Mouse (Mus musculus): ENCODE measurements around the gene Nfyb.

The Nfyb gene

GRCm38 (mm10) chr10:82763840-82764631 lies at the start of gene Nfyb:
Nfyb (minus strand) TSS chr10:82764144.
- peak; percentile 93 for DNase-seq

DNA sequence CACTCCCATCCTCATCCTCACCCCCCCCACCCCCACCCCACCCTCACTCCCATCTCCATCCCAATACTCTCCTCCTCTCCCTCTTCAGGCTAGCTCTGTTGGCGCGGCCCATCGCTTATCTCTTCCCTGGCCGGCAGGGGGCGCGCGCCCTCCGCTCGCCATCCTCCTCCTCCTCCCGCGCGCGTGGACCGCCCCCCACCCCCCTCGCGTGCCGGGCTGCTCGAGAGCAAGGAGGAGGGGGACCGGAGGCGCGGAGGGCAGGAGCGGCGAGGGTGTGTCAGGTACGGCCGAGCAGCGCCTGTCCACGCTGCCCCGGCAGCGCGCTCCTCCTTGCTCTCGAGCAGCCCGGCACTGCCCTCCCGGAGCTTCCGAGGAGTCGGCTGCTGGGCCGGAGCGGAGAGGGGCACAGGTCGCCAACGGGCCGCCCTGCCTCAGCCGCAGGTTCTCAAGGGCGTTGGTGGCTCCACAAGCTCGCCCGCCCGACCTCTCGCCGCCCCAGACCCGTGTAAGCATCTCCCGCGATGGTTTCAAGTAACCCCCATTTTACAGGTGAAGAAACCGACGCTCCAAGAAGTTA lies 48.0 kb upstream of the Nfyb start:
- DNase-seq, result peak; percentile 63 to 65

DNA sequence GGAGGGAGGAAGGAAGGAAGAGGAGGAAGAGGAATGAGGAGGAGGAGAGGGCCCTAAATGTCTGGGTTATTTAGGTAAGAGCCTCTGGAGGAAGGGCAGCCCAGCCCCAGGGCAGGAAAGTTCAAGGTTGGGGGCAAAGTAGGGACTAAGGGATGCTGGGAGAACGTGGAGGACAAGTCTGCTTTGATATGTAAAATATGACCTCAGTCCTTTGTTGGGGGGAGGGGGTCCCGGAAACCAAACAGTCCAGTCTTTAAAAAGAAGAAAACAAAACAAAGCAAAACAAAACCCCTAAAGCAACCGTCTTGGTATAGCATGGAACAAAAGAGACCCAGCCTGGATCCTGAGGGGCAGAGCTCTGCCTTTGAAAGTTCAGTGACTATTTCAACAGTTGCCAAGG lies 45.4 kb upstream of the Nfyb start:
- no peak for DNase-seq

DNA sequence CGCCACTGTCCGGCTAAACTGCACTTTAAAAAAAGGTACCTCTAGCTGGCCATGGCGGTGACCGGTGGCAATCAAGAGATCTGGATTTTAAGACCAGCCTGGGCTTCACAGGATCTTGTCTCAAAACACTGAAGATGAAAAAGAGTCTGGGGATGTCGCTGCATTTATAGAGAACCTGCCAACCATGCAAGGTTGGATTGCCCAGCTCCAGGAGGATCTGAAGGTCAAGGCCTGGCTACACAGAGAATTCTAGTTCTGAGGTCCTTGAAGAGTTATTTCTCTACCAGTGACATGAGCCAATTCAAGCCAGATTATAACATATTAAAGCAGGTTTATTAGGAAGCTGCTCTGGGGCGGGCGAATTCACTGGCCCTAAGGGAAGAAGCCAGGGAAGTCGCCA lies 44.9 kb upstream of the Nfyb start:
- no peak for DNase-seq

GRCm38 (mm10) chr10:82808155-82808554 lies 44.2 kb upstream of the Nfyb start:
- no peak for DNase-seq

- DNase-seq, result no peak
Measured at GRCm38 (mm10) chr10:82807238-82807637, 43.3 kb upstream of the Nfyb start.

- no peak for DNase-seq
Measured at GRCm38 (mm10) chr10:82806414-82806813, 42.5 kb upstream of the Nfyb start.

GRCm38 (mm10) chr10:82805111-82805510 lies 41.2 kb upstream of the Nfyb start:
- no peak for DNase-seq

DNA sequence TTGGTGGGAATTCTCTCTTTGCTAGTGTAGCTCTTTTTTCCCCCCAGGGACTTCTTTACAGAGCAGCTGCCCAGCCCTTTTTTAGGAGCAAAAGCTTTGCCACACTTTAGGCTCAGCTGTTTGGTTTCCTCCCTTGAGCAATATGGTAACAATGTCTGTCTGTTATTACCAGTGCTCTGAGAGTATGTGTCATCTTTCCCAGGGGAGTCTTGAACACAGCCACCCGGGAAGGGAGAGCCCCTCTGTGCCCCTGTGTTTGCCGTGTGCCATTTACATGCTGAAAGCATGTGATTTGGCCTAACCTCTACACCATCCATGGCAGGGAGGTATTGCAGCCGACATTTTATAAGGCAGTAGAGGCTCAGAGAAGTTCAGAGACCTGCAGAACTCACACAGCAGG lies 40.5 kb upstream of the Nfyb start:
- no peak for DNase-seq

DNA sequence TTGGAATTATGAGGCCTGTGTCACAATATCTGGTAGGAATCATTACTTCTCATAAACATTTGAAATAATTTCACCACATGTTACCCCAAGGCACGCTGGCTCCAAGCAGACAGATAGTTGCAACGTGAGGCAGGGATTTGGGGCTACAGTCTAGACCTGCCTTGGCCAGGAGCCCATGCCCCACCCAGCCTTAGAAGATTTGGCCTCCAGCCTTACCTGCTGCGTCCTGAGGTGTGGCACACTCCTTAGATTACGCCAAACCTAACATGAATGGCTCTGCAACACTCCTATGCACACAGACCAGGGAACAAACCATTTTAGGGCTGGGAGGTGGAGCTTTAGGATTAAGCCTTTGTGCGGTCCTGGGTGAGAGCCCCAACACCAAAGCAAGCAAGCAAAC lies 36.1 kb upstream of the Nfyb start:
- no peak for DNase-seq

GRCm38 (mm10) chr10:82798312-82798933 lies 34.5 kb upstream of the Nfyb start:
- DNase-seq, result no peak

- no peak for DNase-seq
Measured at GRCm38 (mm10) chr10:82797119-82797491, 33.2 kb upstream of the Nfyb start.

DNA sequence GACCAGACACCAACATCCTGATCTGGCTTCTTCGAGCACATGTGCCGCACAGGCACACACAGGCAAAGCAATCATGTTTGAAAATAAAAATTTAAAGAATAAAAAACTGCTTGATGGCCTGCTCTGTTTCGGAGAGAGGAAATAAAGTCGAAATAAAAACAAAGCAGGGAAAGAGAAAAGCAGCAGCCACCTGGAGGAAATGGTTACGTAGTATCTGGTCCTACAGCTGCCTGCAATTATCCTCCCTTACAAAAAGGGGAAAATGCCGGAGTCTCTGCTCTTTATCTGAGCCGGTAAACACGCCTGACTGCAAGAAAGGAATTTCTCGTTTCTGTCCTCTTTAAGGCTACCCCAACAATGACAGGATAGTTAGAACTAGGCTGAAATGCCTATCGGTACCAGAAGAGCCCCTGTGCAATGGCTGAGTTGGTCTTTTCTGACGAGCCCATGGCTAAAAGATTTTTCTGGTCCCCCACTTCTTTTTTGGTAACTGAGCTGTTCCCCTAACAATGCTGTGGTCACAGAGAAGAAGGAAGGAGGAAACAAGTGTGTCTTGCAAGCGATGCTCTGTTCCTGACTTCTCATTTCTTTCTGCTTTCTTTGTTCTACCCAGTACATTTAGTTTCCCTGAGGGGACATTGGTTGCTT lies 32.7 kb upstream of the Nfyb start:
- no peak for DNase-seq

- no peak for DNase-seq
Measured at GRCm38 (mm10) chr10:82795767-82796166, 31.8 kb upstream of the Nfyb start.

DNA sequence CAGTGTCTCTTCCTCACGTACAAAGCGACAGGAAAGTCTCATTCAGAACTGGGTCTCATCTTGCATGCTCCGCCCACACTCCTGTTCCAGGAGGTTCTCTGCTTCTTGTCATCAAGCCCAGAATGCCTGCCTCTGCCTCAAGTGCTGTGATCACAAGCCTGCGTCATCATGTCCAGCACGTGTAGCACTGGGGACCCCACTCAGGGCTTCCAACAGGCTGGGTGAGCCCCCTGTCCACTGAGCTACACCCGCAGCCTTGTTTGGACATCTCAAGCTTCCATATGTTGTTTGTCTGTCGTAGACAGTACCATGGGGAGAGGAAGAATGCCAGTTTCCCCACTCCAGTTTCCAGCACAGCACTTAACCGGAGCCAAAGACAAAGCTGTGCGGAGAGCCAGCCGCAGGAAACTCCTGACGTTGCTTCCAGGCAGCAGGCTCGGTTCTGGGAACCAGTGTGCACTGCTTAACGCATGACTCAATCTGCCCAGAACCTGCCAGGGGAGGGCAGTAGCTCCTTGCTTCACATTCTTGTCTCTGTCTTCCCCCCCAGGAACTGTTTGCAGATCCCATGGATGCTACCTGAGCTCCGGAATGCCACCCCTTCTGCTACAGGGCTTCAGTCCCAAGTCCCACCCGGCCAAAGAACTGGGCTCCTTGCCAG lies 31.3 kb upstream of the Nfyb start:
- DNase-seq, result peak in 1 of 2 experiments; percentile 27

GRCm38 (mm10) chr10:82792311-82792710 lies 28.4 kb upstream of the Nfyb start:
- DNase-seq, result no peak

- DNase-seq, result no peak
Measured at GRCm38 (mm10) chr10:82791713-82792112, 27.8 kb upstream of the Nfyb start.

GRCm38 (mm10) chr10:82790504-82790903 lies 26.6 kb upstream of the Nfyb start:
- DNase-seq, result no peak

GRCm38 (mm10) chr10:82789181-82789580 lies 25.2 kb upstream of the Nfyb start:
- no peak for DNase-seq

DNA sequence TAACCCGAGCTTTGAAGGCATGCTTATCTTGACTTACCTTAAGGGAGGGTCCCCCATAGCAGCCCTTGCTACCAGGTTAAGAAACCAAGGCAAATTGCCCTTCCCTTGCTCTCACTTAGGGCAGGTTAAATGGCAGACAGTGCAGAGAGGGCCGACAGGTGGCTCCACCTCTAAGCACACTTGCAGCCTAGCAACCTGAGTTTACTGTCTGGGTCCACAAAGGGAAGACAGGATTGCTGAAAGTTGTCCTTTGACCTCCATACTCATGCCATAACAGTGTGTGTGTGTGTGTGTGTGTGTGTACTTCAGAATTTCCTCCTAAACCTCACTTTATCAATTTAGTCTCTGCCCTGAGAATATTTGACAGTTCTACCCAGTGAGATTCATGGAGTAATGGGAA lies 18.5 kb upstream of the Nfyb start:
- DNase-seq, result no peak

- DNase-seq, result no peak
Measured at GRCm38 (mm10) chr10:82780816-82781215, 16.9 kb upstream of the Nfyb start.

- DNase-seq, result no peak
Measured at GRCm38 (mm10) chr10:82780322-82780721, 16.4 kb upstream of the Nfyb start.

DNA sequence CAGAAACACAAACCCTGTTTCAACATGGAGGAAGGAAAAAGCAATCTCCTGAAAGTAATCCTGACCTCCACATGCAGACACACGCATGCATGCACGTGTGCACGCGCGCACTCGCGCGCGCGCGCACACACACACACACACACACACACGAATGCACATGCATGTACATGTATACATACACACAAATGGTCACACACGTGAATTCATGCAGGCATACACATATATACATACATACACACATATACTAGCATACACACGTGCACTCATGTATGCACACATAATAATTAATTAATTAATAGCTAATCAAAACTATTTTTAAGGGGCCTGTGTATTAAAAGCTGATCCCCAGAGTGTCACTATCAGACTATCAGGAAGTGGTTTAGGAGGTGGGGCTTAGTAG lies 15.9 kb upstream of the Nfyb start:
- no peak for DNase-seq
